Mouse (Mus musculus) liver, embryonic 11.5 days (tissue): ENCODE results near the gene Eogt. TPM values are rescaled to one million over a fixed set of nuclear protein-coding genes. Genes with fewer than 3 reads are reported as not detected.

Experiments
- ATAC-seq: fragments of 200-750 bp; cut with Nextera tagmentation; replicated peaks from 2 replicates; pipeline ENCODE4 v1.8.0; 2017; ENCODE audit warnings: moderate number of reproducible peaks, mild to moderate bottlenecking, moderate TSS enrichment, moderate library complexity; ENCODE audit not compliant: low FRiP score
- DNase-seq: peaks from one replicate; pipeline ENCODE4 v3.0.0-alpha.2; 2017; ENCODE audit warnings: low spot score
- H3K27ac ChIP-seq: fragments of 300-500 bp; sonication (generic); 2 replicates; pipeline ENCODE4 v1.5.1; 2014; ENCODE audit warnings: mild to moderate bottlenecking, low read depth, low read length, control low read depth
- H3K27me3 ChIP-seq: fragments of 300-500 bp; sonication (generic); replicated peaks from 2 replicates; pipeline ENCODE4 v1.6.1; 2014; ENCODE audit warnings: low read length, mixed read lengths; ENCODE audit not compliant: control insufficient read depth, insufficient read depth
- H3K36me3 ChIP-seq: fragments of 300-500 bp; sonication (generic); 2 replicates; pipeline ENCODE4 v1.6.1; 2014; ENCODE audit warnings: mild to moderate bottlenecking, low read length, moderate library complexity, mixed read lengths; ENCODE audit not compliant: control insufficient read depth, insufficient read depth
- H3K4me1 ChIP-seq: fragments of 300-500 bp; sonication (generic); replicated peaks from 2 replicates; pipeline ENCODE4 v1.6.1; 2014; ENCODE audit warnings: low read length, mixed read lengths; ENCODE audit not compliant: control insufficient read depth, insufficient read depth
- H3K4me2 ChIP-seq: fragments of 300-500 bp; sonication (generic); 2 replicates; pipeline ENCODE4 v1.6.1; 2014; ENCODE audit warnings: mild to moderate bottlenecking, control low read depth, moderate library complexity
- H3K4me3 ChIP-seq: fragments of 300-500 bp; sonication (generic); 2 replicates; pipeline ENCODE4 v1.5.1; 2014; ENCODE audit warnings: low read depth, low read length, control low read depth
- H3K9ac ChIP-seq: fragments of 300-500 bp; sonication (generic); 2 replicates; pipeline ENCODE4 v1.6.1; 2014; ENCODE audit warnings: low read depth, low read length, control low read depth
- H3K9me3 ChIP-seq: fragments of 300-500 bp; sonication (generic); 2 replicates; pipeline ENCODE4 v1.6.1; 2016; ENCODE audit warnings: low read length, inconsistent platforms, mixed read lengths; ENCODE audit not compliant: control insufficient read depth
- WGBS: fragments of 180-500 bp; shearing (Covaris S2); extraction: QIAGEN DNeasy Blood & Tissue Kit; methylation state at CpG from one replicate; pipeline ENCODE4 v1.1.7; 2014; 5-methylcytosine and 5-hydroxymethylcytosine counted together
- polyA plus RNA-seq: library from polyadenylated mRNA; unstranded; fragments of >200 nt; fragmentation: Nextera tagmentation; extraction: Ambion mirVana; gene quantifications from 2 replicates; pipeline ENCODE4 v1.2.1, GENCODE M21; 2014

Gene Eogt
- polyA plus RNA-seq, 1 experiment from 2014 or later: 4.9 TPM

DNA sequence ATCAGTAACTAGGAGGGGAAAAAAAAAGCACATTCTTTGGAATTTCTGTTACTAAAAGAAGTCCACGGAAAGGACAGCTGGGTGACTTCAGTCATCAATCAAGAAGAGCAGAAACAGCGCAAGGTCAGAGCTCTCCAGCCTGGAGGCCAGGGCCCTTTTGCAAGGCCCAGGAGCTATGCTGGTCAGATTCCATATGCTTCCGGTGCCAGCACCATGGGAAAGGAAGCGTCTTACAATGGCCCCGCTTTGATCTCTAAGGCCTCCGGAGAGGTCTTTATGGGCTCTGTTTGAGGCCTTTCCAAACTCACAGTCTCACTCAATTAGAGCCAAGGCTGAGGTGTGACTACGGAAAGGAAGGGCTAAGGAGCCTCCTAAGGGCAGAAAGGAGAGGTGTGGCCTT, 4.6 kb downstream of the Eogt start:
- DNase-seq (no peak), ATAC-seq (no peak)
- H3K4me3 ChIP-seq: no peak overlapping the region
- peaks cover 7% of the 10 kb centered on the region for H3K4me1 ChIP-seq
- H3K27ac ChIP-seq: no peak overlapping the region; the same call in 1 of the 2 replicates
- H3K36me3 ChIP-seq: peaks cover 3% of the 10 kb centered on the region; the same call in 1 of the 2 replicates
- H3K4me2 ChIP-seq: no peak overlapping the region
- 46% methylated on average over 7 of the region's 7 CpGs for WGBS
- H3K9ac ChIP-seq: no peak overlapping the region
- H3K9me3 ChIP-seq: no peaks in the 10 kb centered on the region
- no peaks in the 10 kb centered on the region for H3K27me3 ChIP-seq

GRCm38 (mm10) chr6:97142611-97143010, 6.4 kb downstream of the Eogt start:
- Histone ChIP-seq H3K27ac (no peak overlapping the region), H3K4me2 (no peak overlapping the region), H3K9ac (no peak overlapping the region), H3K4me3 (no peak overlapping the region), H3K9me3 (no peaks in the 10 kb centered on the region), H3K27me3 (no peaks in the 10 kb centered on the region), H3K4me1 (peaks cover 3% of the 10 kb centered on the region; the same call in 1 of the 2 replicates), H3K36me3 (peaks cover 3% of the 10 kb centered on the region; the same call in 1 of the 2 replicates)
- ATAC-seq (no peak), DNase-seq (no peak)
- 59% methylated on average over 8 of the region's 8 CpGs for WGBS

GRCm38 (mm10) chr6:97141811-97142210, 7.2 kb downstream of the Eogt start:
- 79% methylated on average over 7 of the region's 7 CpGs for WGBS
- H3K36me3 ChIP-seq: peaks cover 3% of the 10 kb centered on the region; the same call in 1 of the 2 replicates
- DNase-seq: no peak

DNA sequence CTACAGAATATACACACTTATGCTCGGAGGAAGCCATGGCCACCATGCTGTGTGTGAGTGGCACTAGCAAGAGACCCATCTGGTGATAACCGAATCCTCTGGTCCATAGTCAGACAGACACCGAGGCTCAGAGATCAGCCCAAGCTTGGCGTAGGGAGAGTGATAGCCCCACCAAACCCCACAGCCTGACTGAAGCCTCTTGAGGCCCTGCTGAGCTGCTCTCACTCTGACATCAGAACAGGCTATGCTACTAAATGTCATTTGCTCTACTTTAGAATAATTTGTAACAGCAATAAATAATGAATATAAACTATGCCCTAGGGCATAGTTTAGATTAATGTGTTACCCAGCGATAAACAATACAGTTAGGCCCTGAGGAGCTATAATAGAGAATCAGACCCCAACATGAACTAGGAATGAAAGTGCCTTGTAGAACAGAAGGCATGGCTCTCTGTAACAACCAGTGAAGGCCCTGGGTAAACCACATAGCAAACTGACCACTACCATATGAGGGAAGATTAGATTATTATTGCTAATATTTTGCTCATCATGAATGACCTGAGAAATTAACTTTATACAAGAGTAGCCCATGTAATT, 16.2 kb downstream of the Eogt start:
- H3K27ac ChIP-seq: no peak overlapping the region
- no peak overlapping the region for H3K4me2 ChIP-seq
- no peaks in the 10 kb centered on the region for H3K4me1 ChIP-seq
- no peaks in the 10 kb centered on the region for H3K36me3 ChIP-seq
- H3K9me3 ChIP-seq: no peaks in the 10 kb centered on the region
- ATAC-seq (no peak), DNase-seq (no peak)
- H3K9ac ChIP-seq: no peak overlapping the region
- WGBS: 86% methylated on average over 5 of the region's 5 CpGs
- H3K4me3 ChIP-seq: no peak overlapping the region
- H3K27me3 ChIP-seq: no peaks in the 10 kb centered on the region

More at GRCm38 (mm10) chr6:97141811-97142210, 7.2 kb downstream of the Eogt start:
- Histone ChIP-seq H3K9me3 (no peaks in the 10 kb centered on the region), H3K9ac (no peak overlapping the region), H3K4me3 (no peak overlapping the region), H3K27me3 (no peaks in the 10 kb centered on the region), H3K4me1 (no peaks in the 10 kb centered on the region), H3K4me2 (no peak overlapping the region), H3K27ac (no peak overlapping the region)
- ATAC-seq: no peak

DNA sequence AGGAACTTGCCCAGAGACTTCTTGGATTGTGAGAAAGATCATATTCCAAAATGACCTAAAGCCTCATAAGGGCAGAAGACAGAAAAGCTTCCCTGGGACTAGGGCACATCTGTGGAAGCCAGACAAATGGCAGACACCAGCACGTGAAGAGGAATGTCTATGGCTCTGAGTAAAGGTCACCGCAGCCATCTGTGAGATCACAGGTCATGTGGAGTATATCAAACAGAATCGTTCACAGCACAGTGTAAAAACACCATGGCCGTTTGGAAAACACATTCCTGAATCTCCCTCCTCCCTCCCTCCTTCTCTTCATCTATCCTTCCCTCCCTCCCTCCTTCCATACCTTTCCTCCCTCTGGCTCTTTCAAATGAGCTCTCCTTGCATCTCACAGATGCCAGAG, 17.2 kb downstream of the Eogt start:
- Histone ChIP-seq H3K4me1 (no peaks in the 10 kb centered on the region), H3K4me3 (no peak overlapping the region), H3K27ac (no peak overlapping the region), H3K9me3 (no peaks in the 10 kb centered on the region), H3K27me3 (no peaks in the 10 kb centered on the region), H3K36me3 (no peaks in the 10 kb centered on the region), H3K4me2 (no peak overlapping the region), H3K9ac (no peak overlapping the region)
- 63% methylated on average over 4 of the region's 4 CpGs for WGBS
- DNase-seq (no peak), ATAC-seq (no peak)

DNA sequence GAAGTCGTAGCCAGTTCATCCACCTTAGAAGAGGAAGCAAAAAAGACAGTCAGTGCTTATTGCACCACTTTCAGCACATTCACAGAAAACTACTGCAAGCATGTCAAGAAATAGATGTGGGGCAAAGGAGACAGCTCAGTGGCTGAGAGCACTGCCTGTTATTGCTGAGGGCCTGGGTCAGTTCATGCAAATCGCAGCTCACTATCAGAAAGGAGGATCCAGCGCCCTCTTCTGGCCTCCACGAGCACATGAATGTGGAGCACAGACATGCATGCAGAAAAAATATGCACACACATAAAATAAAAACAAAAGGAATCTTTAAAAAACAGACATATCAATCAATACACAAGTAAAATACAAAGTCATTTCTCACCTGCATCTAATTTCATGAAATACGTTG, 18.0 kb downstream of the Eogt start:
- H3K4me3 ChIP-seq: no peak overlapping the region
- no peaks in the 10 kb centered on the region for H3K9me3 ChIP-seq
- no peak overlapping the region for H3K9ac ChIP-seq
- H3K27me3 ChIP-seq: no peaks in the 10 kb centered on the region
- ATAC-seq (no peak), DNase-seq (no peak)
- no peak overlapping the region for H3K27ac ChIP-seq
- H3K4me2 ChIP-seq: no peak overlapping the region
- H3K36me3 ChIP-seq: no peaks in the 10 kb centered on the region
- 70% methylated on average over 5 of the region's 5 CpGs for WGBS
- no peaks in the 10 kb centered on the region for H3K4me1 ChIP-seq

DNA sequence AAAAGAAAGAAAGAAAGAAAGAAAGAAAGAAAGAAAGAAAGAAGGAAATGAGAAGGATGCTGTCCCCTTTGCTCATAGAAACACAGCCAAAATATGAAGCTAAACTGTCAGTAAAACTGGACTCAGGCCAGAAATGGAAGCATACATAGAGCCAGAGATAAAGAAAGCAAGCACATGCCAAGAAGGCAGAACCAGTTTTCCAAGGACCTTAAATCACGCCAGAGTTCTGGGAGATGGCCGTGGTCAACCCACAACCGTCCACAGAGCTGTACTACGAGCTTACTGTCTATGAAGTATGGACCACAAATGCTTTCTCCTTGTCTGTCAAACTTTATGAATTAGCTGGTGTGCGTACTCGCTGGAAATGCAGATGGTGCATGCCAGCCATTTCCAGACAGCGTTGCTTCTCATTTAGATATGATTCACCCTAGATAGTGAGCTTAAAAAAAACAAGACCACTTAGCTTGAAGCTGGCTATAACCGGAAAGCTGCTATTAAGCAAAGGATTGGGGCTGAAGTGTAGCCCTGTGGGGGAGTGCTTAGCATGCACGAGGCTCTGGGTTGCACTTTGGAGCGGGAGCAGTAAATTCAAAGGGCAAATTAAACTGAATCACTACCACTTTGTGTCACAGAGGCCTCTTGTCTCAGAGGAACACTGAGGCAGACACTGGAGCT, 24.5 kb downstream of the Eogt start:
- DNase-seq (no peak), ATAC-seq (no peak)
- no peak overlapping the region for H3K9ac ChIP-seq
- H3K27me3 ChIP-seq: no peaks in the 10 kb centered on the region
- no peak overlapping the region for H3K4me2 ChIP-seq
- WGBS: 71% methylated on average over 10 of the region's 10 CpGs
- no peak overlapping the region for H3K4me3 ChIP-seq
- H3K4me1 ChIP-seq: no peaks in the 10 kb centered on the region
- H3K9me3 ChIP-seq: no peaks in the 10 kb centered on the region
- H3K36me3 ChIP-seq: no peaks in the 10 kb centered on the region
- no peak overlapping the region for H3K27ac ChIP-seq

DNA sequence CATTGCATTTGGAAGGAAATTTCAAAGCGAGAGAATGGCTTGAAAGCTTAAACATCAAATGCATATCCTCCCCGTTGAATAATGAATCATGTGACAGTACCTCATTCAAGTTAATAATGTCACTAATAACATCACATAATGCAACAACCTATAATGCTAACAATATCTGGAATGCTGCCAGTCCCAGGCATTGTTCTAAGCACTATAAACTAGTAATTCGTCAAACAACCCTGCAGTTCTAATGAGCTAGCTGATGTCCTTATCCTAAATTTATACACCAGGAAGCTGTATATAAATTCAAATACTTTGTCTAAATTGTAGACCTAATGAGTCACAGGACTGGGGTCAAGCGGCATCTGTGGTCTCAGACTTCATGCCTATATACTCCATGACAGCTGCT, 28.1 kb downstream of the Eogt start:
- Histone ChIP-seq H3K4me1 (no peaks in the 10 kb centered on the region), H3K36me3 (no peaks in the 10 kb centered on the region), H3K9me3 (no peaks in the 10 kb centered on the region), H3K27ac (no peak overlapping the region), H3K9ac (no peak overlapping the region), H3K27me3 (no peaks in the 10 kb centered on the region), H3K4me3 (no peak overlapping the region), H3K4me2 (no peak overlapping the region)
- 86% methylated on average over 4 of the region's 4 CpGs for WGBS
- no peak for ATAC-seq
- DNase-seq: no peak

GRCm38 (mm10) chr6:97118327-97118726, 30.7 kb downstream of the Eogt start:
- H3K27ac ChIP-seq: no peak overlapping the region
- H3K36me3 ChIP-seq: no peaks in the 10 kb centered on the region
- 87% methylated on average over 3 of the region's 3 CpGs for WGBS
- no peak for ATAC-seq
- H3K4me1 ChIP-seq: no peaks in the 10 kb centered on the region
- H3K4me2 ChIP-seq: no peak overlapping the region
- H3K9me3 ChIP-seq: no peaks in the 10 kb centered on the region
- no peaks in the 10 kb centered on the region for H3K27me3 ChIP-seq
- DNase-seq: no peak
- no peak overlapping the region for H3K9ac ChIP-seq
- no peak overlapping the region for H3K4me3 ChIP-seq
